7 mouse cellular contexts compared by ENCODE assay signal in genomic region chr9:120733681-120734465, GRCm38 (mm10).
A peak's percentile ranks its signal among the peaks of the same experiment; 100 is the strongest.
DNase-seq lines count a peak whose midpoint lies in the region; ATAC-seq and TF ChIP-seq lines count a peak whose summit lies in the region.

No protein-coding gene starts in this region.

- H3K27me3 ChIP-seq in E14TG2a.4 (ENCODE audit: insufficient read depth, low read length) = no peaks in the 10 kb centered on the region; the same call in 1 of the 2 replicates
- 0 out of 2 replicates have a peak, but pooled peaks cover 11% of the 10 kb centered on the region for H3K27me3 ChIP-seq in forebrain, embryonic 12.5 days
- no peaks in the 10 kb centered on the region for H3K27me3 ChIP-seq in intestine, embryonic 16.5 days (replicated peaks; ENCODE audit: control insufficient read depth, insufficient read depth, low read length)

- H3K36me3 ChIP-seq in E14TG2a.4 (ENCODE audit: insufficient read depth, low read length) = no peaks in the 10 kb centered on the region
- H3K36me3 ChIP-seq in ES-E14 (ENCODE audit: control insufficient read depth, insufficient read depth, low read length, poor library complexity, severe bottlenecking) = no peaks in the 10 kb centered on the region
- no peaks in the 10 kb centered on the region for H3K36me3 ChIP-seq in forebrain, embryonic 12.5 days (replicated peaks)
- H3K36me3 ChIP-seq in intestine, embryonic 16.5 days (ENCODE audit: control insufficient read depth, insufficient read depth, low read length) = no peaks in the 10 kb centered on the region

- peak; percentile 72 for ATAC-seq in forebrain, embryonic 12.5 days (ENCODE audit: low FRiP score)
- peak; percentile 38; the same call in 1 of the 2 replicates for ATAC-seq in intestine, embryonic 16.5 days
- ATAC-seq in megakaryocyte progenitor cell, adult 5-6 weeks (replicated peaks; ENCODE audit: poor library complexity) = no peak

- H3K9me3 ChIP-seq in E14TG2a.4 (ENCODE audit: low read length) = peaks cover 9% of the 10 kb centered on the region; the same call in 1 of the 2 replicates
- H3K9me3 ChIP-seq in ES-E14 (ENCODE audit: control insufficient read depth, insufficient read depth, low read depth, low read length) = no peaks in the 10 kb centered on the region
- H3K9me3 ChIP-seq in forebrain, embryonic 12.5 days = 0 out of 2 replicates have a peak, but pooled peaks cover 4% of the 10 kb centered on the region
- H3K9me3 ChIP-seq in intestine, embryonic 16.5 days (ENCODE audit: control insufficient read depth, low read length) = no peaks in the 10 kb centered on the region

- peak overlapping the region; percentile 62 for H3K4me3 ChIP-seq in E14TG2a.4 (replicated peaks; ENCODE audit: low read length)
- no peak overlapping the region for H3K4me3 ChIP-seq in ES-E14 (ENCODE audit: insufficient read depth in 1 of 2, low read depth in 1 of 2, low read length in 2 of 2, poor library complexity in 1 of 2, severe bottlenecking in 1 of 2)
- H3K4me3 ChIP-seq in forebrain, embryonic 12.5 days (replicated peaks) = no peak overlapping the region
- H3K4me3 ChIP-seq in intestine, embryonic 16.5 days (ENCODE audit: low read length) = no peak overlapping the region

- no peak overlapping the region for H3K9ac ChIP-seq in ES-E14 (ENCODE audit: insufficient read depth, low read depth, low read length, poor library complexity, severe bottlenecking)
- H3K9ac ChIP-seq in forebrain, embryonic 12.5 days = no peak overlapping the region; the same call in 1 of the 2 replicates
- 0 out of 2 replicates have a peak overlapping the region, but pooled peaks have one; percentile 16 for H3K9ac ChIP-seq in intestine, embryonic 16.5 days (ENCODE audit: low read depth, low read length)

- H3K4me2 ChIP-seq in forebrain, embryonic 12.5 days = no peak overlapping the region
- H3K4me2 ChIP-seq in intestine, embryonic 16.5 days (ENCODE audit: low read depth, low read length) = no peak overlapping the region

- 48% methylated on average over 11 of the region's 11 CpGs for WGBS in forebrain, embryonic 12.5 days
- 51% methylated on average over 11 of the region's 11 CpGs for WGBS in intestine, embryonic 16.5 days

- peaks cover 67% of the 10 kb centered on the region for H3K4me1 ChIP-seq in E14TG2a.4 (replicated peaks; ENCODE audit: low read depth, low read length)
- peaks cover 6 to 27% of the 10 kb centered on the region in 2 experiments; a peak in 3 of 4 replicates for H3K4me1 ChIP-seq in ES-E14 (ENCODE audit: control insufficient read depth in 2 of 2, insufficient read depth in 2 of 2, low read length in 2 of 2, poor library complexity in 1 of 2)
- peaks cover 45% of the 10 kb centered on the region for H3K4me1 ChIP-seq in forebrain, embryonic 12.5 days
- peaks cover 34% of the 10 kb centered on the region for H3K4me1 ChIP-seq in intestine, embryonic 16.5 days (ENCODE audit: control insufficient read depth, insufficient read depth, low read length)

- in situ Hi-C loops in ES-E14 (cut with MboI; ENCODE audit: low sequenced_read_pairs in 2 of 2, unreplicated experiment in 2 of 2) = no loop called here

- no peak for TF ChIP-seq CTCF in E14TG2a.4 (conservative IDR thresholded peaks at IDR 0.05; ENCODE audit: low read length)

- DNase-seq in ES-E14 (ENCODE audit: low read depth, low spot score) = no peak
- peak; percentile 58 for DNase-seq in lung, postnatal 14 days
- DNase-seq in spleen, adult 12 weeks (ENCODE audit: low spot score) = no peak

- peak overlapping the region; percentile 79; the same call in 1 of the 2 replicates for H3K27ac ChIP-seq in ES-E14 (ENCODE audit: insufficient read depth, low read depth, low read length, poor library complexity, severe bottlenecking)
- peak overlapping the region; percentile 66 for H3K27ac ChIP-seq in forebrain, embryonic 12.5 days
- H3K27ac ChIP-seq in intestine, embryonic 16.5 days (ENCODE audit: low read length) = no peak overlapping the region

TF ChIP-seq in ES-E14, 5 proteins besides CTCF, POLR2A, EP300 and RAD21:
- TF ChIP-seq ZC3H11A (IDR thresholded peaks at IDR 0.05; ENCODE audit: borderline replicate concordance, low read depth, low read length) (no peak), HCFC1 (IDR thresholded peaks at IDR 0.05; ENCODE audit: borderline replicate concordance, insufficient read depth, low read length) (no peak), MAFK (IDR thresholded peaks at IDR 0.05; ENCODE audit: insufficient read depth, low read depth, low read length) (no peak), CHD2 (IDR thresholded peaks at IDR 0.05; ENCODE audit: low read depth, low read length) (no peak)
